Mouse (Mus musculus) ovary, adult 2 months (tissue): ENCODE results near the gene Olfml2b. TPM values are rescaled to one million over a fixed set of nuclear protein-coding genes. Genes with fewer than 3 reads are reported as not detected.

Source experiments
- polyA plus RNA-seq: library from polyadenylated mRNA; depleted of rRNA; stranded (reverse); fragments of >200 nt; gene quantifications from 2 replicates; pipeline ENCODE4 v1.2.3, GENCODE M21; 2012; rRNA removed

Gene Olfml2b
- 33.2 and 34.7 TPM in 2 replicates for polyA plus RNA-seq

DNA sequence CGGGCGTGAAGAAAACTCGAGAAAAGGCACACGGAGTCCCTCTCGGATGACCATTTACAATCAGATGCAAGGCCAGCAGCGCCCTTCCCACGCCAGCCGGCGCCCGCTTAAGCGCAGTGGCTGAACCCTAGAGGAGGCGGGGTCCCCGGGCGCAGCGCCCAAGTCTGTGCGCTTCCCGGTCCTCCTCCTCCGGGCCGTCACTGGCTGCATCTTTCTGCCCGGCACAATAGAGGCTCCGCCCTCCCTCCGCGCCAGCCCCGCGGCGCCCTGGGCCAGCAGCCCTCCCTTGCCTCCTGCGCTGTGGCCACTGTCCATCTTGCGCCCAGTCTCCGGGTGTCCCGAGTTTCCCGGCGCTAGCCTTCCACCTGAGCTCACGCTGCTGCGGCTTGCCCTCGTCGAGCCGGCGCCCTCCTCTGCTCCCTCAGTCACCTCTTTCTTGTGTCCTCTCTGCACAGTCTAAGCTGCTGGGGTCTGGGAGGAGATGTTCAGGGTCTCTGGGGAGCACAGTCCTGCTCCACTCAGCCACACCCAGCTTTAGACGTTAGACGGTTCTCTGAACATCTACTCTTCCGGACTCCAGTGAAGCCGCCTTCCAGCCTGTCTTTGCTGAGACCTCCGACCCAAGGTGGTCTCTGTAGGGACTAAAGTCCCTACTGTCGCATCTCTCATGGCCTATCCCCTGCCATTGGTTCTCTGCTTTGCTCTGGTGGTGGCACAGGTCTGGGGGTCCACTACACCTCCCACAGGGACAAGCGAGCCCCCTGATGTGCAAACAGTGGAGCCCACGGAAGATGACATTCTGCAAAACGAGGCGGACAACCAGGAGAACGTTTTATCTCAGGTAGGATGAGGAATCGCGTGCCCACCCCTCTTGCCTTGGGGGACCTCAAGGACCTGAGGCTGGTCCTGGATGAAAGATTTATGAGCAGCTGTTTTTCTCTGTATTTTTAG is at the start of gene Olfml2b:
Olfml2b (plus strand) TSS at position 278 of the 951 bp plus-strand sequence.

Other genes starting within 250 kb of the Olfml2b start
- 33.3 and 43.2 TPM in 2 replicates for gene Nos1ap, start 54.7 kb upstream of the Olfml2b start, polyA plus RNA-seq
- gene Atf6, start 223.2 kb downstream of the Olfml2b start, polyA plus RNA-seq, result 14.5 and 16.1 TPM in 2 replicates
- gene Gm26620, start 240.5 kb downstream of the Olfml2b start, polyA plus RNA-seq, result 2.0 and 2.6 TPM in 2 replicates
- gene Dusp12, start 241.0 kb downstream of the Olfml2b start, polyA plus RNA-seq, result 24.9 and 25.4 TPM in 2 replicates